Mouse (Mus musculus) right cerebral cortex, adult 18-20 months (tissue): ENCODE measurements around the gene Ccdc33.

Source experiments
- DNase-seq: peaks from one replicate; pipeline ENCODE4 v3.0.0; 2022; ENCODE audit warnings: mixed read lengths

Ccdc33 gene

DNA sequence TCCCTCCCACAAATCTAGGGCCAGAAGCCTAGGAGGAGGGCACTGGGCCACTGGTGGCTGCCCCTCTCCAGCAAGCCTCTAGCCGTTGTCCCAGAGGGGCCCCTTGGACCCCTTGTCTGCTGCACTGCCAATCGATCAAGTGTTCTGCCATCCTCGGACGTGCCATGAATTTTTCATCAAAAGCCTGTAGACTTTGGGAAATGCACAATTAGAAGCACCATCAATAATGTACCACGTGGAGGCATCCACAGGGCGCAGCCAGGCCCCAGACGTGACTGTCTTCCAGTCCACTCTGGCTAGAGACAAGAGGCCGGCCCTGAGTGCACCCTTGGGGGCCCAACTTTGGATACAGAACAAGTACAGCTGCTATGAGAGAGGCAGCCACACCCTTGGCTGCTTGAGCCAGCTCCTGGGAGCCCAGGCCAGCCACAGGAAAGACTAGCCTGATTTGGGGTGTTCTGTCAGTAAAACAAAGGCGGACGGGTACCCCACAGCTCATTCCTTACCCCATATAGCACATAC lies 75.1 kb downstream of the Ccdc33 start:
- DNase-seq, result no peak

DNA sequence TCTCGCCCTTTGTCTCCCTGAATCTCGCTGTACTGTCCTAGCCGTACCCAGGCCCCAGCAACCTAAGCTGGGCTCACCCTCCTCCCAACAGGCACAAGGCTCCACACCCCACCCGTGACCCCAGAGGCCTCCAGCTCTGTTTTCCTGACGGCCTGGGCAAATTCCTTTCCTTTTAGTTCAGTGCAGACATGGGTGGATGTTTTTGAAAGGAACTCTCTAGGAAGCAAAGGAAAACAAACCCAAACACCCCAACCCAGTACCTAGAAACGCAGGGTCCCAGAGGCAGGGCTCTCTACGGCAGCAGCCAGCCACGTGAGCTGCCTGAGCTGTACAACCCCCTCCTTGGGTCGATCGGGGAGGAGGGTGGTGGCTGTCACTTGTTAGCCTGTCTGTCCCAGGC lies 76.2 kb downstream of the Ccdc33 start:
- no peak for DNase-seq

GRCm38 (mm10) chr9:58040977-58041376 lies 77.6 kb downstream of the Ccdc33 start:
- DNase-seq, result no peak

- DNase-seq, result peak; percentile 80
These were observed 80.0 kb downstream of the Ccdc33 start for GRCm38 (mm10) chr9:58038500-58039168.

DNA sequence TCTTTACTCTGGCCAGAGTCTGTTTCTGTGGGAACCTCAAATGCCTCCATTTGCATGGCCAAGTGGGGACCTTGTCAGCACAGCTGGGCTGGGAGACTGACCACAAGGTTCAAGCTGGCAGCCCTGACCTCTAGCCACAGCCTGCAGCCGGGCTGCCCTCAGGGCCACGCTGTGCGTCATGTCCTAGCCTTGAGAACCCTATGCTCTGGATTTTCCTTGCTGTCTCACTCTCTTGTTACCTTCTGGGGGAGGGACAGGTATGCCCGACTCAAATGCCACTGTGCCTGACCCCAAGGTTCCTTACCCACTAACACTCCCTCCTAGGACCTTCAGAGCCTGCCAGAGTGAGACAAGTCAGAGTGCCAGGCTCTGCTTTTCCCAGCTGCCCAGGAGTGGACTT lies 81.7 kb downstream of the Ccdc33 start:
- DNase-seq, result no peak

GRCm38 (mm10) chr9:58035951-58036698 lies 82.5 kb downstream of the Ccdc33 start:
- DNase-seq, result peak; percentile 36

- peak; percentile 77 for DNase-seq
These were observed 83.1 kb downstream of the Ccdc33 start for GRCm38 (mm10) chr9:58035519-58035918.

- DNase-seq, result no peak
These were observed 86.7 kb downstream of the Ccdc33 start for GRCm38 (mm10) chr9:58031895-58032294.

DNA sequence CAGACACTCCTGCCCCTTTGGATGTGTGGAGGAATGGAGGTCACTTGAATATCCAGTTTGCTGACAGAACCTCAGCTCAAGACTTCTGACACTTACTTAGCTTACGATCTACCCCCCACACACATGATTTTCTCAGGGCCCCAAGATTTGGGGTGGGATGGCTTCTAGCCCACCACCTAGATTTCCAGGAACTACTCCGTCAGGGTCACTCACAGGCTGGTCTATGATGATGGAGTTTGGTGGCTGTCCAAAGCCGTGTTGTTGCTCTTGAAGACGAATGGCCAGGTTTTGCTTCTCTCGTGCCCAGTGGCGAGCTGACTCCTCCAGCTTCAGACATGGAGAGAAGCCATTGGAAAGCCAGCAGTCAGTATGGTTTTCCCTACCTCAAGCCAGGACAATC lies 89.0 kb downstream of the Ccdc33 start:
- DNase-seq, result no peak

GRCm38 (mm10) chr9:58028841-58029240 lies 89.8 kb downstream of the Ccdc33 start:
- DNase-seq, result no peak

DNA sequence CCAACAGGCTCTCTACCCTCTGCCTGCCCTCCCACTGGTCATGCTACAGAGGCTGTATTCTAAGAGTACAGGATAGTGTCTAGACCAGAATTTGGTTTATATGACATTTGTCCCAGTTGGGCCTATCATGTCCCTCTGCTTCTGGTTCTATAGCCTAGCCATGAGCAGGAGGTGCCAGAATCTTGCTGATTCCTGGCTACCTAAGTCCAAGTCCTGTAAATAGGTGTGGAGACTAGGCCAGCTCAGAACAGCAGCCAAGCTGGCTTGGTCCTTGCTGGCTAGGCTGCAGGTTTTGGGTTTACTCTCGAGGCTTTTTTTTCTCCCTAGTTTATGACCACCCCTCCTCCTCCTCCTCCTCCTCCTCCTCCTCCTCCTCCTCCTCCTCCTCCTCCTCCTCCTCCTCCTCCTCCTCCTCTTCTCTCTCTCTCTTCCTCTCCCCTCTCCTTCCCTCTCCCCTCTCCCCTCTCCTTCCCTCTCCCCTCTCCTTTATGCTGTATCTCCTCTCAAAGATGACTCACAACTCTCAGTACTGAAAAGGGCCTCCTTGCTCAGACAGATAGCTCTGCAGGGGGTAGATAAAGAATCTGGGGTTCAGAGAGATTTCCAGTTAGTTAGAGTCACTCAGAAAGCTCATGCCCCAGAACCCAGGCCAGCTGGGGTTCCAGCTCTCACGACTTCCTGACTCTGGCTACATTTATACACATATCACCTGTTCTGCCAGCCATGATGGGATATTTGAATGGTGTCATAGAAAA lies 91.0 kb downstream of the Ccdc33 start:
- DNase-seq, result no peak

DNA sequence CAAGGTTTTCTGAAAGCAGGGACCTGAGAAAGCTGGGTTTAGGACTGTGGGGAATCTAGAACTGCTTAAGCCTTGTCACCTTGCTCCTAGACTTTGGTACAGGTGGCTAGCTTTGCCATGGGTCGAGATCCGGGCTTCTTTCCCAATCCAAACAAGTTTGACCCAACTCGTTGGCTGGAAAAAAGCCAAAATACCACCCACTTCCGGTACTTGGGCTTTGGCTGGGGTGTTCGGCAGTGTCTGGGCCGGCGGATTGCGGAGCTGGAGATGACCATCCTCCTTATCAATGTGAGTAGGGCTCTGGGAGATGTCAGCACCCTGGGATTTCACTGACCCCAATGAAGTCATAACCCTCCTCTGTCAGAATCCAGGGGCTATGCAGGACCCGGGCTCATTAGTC lies 92.6 kb downstream of the Ccdc33 start:
- DNase-seq, result no peak

- no peak for DNase-seq
These were observed 100.2 kb downstream of the Ccdc33 start for GRCm38 (mm10) chr9:58018385-58018784.

DNA sequence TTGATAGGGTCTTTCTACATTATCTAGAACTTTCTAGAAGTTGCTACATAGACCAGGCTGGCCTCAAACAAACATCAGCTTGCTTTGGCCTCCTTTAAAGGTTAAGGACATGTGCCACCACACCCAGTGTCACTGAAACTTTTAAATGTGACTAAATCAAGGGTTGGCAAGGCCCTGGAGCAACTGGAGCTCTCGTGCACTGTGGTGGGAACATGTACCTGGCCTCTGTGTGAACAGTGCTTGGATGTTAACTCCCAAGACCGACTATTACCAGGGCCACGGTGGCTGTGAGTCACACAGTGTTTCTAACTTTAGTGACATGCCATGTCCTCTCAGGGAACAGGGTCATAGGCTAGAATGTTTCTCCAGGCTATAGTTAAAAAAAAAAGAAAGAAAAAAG lies 101.7 kb downstream of the Ccdc33 start:
- DNase-seq, result no peak

DNA sequence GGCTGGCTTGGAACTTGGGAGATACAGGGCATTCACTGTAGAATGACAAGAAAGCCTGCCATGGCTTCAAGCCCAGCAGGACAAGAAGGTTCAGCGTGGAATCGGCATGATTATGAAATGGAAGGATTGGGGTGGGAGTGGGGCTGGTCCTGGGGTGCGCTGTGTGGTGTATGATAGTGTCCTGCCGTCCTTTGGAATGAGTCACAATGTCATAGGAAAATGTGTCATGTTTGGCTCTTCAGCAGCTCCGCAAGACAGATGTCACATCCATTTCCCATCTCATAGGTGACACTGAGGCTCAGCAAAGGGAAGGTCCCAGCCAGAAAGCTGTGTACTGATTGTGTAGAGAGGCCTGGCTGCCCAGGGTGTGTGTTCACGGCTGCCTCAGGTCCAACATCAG lies 102.8 kb downstream of the Ccdc33 start:
- DNase-seq, result no peak

GRCm38 (mm10) chr9:58014393-58015160 lies 104.0 kb downstream of the Ccdc33 start:
- DNase-seq, result no peak

- peak; percentile 39 for DNase-seq
These were observed 105.7 kb downstream of the Ccdc33 start for GRCm38 (mm10) chr9:58012935-58013334.

DNA sequence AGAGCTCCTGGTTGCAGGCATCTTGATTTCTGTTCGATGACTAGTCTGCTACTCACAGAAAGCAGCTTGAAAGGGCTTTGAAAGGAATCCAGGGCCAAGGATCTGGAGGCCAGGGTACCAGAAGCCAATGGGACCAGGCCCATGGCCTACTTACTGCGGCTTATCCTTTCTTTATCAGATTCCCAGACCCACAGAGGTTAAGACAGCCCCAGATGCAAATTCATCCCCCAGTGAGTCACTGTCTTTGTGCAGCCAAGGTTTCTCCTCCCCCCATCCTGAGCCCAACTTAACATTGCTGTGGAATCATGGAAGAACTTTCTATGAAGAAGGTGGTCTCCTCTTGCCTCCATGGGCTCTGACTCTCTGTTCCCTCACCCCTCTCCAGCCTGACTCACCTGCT lies 106.1 kb downstream of the Ccdc33 start:
- DNase-seq, result no peak

DNA sequence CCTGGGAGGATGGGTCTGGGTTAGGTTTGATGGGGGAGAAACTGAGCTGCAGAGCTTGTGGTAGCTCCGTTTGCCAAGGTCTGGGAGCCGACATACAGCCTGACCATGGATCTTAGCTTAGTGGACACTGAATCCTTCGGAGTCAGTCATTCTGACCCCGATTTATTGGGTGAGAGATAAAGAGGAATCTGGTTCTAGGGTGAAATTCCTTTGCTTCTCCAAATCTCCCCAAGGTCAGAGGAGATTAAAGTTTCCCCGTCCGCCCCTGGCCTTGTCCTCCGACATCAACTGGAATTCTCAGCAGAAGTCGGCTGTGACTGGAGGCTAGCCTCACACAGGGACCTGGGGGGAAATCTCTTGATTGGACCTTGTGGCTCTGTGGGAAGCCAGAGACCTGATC lies 107.1 kb downstream of the Ccdc33 start:
- no peak for DNase-seq

DNA sequence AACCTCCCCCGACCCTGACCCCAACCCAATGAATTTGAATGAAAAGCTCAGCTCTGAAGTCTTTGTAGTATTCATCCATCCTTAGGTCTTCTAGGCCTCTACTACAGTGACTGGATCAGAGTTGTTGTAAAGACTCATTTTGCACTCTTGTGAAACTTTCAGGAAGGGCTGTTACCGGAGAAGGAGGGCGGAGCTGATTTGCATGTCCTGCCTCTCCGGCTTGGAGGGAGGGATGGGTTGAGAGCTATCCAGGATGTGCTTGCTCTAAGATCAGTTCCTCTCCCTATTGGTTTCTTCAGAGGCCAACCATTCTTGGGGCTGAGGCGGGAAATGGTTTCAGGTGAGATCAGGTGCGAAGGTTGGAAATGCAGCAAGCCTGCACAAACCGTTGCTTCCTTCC lies 107.6 kb downstream of the Ccdc33 start:
- no peak for DNase-seq

- no peak for DNase-seq
These were observed 109.0 kb downstream of the Ccdc33 start for GRCm38 (mm10) chr9:58009588-58009987.

DNA sequence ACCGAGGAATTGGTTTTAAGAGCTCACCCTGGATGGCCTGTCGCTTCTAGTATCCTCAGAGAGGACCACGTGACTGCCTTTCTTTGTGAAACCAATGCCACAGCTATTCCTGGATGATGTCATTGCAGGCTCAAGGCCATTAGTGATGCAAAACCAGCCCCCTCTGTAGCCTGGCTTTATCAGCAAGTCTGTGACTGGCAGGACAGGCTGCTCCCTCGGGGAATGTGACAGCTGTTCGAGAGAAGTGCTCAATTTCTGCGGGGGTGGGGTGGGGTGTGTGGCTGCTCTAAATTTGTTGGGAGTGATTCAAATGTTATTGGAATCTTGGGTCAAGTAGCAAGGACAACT lies 109.6 kb downstream of the Ccdc33 start:
- peak; percentile 23 for DNase-seq
